Comparison of ENCODE assay signal across 10 mouse cellular contexts in the genomic region with DNA sequence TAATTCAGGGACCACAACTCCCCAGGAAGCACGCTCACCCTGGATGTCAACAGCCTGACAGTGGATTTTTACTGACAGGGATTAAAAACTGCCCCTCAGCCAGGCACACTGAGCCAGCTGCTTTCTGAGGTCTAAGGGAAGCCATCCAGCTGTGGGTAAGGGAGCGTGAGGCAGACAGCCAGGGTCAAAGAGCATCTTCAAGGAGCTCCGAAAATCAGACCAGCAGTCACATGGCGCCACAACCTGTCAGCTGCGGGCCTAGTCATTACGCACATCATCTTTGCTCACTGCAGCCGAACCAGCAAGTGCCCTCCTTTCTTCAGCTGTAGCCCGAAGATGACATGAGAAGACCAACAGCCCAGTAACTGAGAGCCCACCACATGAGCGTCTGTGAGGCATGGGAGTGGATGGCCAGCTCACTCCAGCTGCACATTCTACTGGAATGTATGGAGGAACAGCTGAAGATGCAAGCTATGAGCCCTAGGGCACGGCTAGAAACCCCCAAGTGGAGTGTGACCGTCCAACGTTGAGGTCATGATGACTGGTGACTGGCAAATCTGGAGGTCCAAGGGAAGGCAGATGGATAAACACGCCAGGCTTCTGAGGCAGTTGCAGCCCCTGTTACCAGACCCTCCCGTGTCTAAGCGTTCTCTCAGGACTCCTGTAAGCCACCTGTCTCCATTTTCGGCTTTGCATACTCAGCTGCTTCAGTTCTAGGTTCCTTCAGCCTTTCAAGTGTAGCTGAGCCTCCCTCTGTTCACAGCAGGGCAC. TPM values are rescaled to one million over a fixed set of nuclear protein-coding genes. Genes with fewer than 3 reads are reported as not detected.
A peak's percentile ranks its signal among the peaks of the same experiment; 100 is the strongest.
DNase-seq lines count a peak whose midpoint lies in the region; ATAC-seq and TF ChIP-seq lines count a peak whose summit lies in the region.
"Had no signal": no experiment of that assay in that cellular context is flagged by ENCODE, and none has a peak within 500 bp of the region (broad histone marks: within the 10 kb centered on the region; RNA-seq: fewer than 3 reads in every experiment).

No protein-coding gene starts in this region.

- H3K9ac ChIP-seq in embryonic facial prominence, embryonic 14.5 days (ENCODE audit: low read depth, low read length): no peak overlapping the region
- H3K9ac ChIP-seq in neural tube, embryonic 13.5 days: peak overlapping the region; percentile 31

- H3K9me3 ChIP-seq in embryonic facial prominence, embryonic 14.5 days (ENCODE audit: control insufficient read depth, low read length): no peaks in the 10 kb centered on the region
- no peaks in the 10 kb centered on the region for H3K9me3 ChIP-seq in neural tube, embryonic 13.5 days

- intact Hi-C loops in left cerebral cortex, adult 2 months (cut with DNase I): no loop called here

- no peak for DNase-seq in left cerebral cortex, adult 2 months (ENCODE audit: extremely low spot score in 1 of 2, low spot score in 2 of 2)
- DNase-seq in left cerebral cortex, adult 8-10 months (ENCODE audit: low spot score in 2 of 2): no peak
- DNase-seq in embryonic facial prominence, embryonic 14.5 days (ENCODE audit: low spot score): peak; percentile 77
- DNase-seq in kidney, postnatal 10 days: peak; percentile 33
- DNase-seq in adrenal gland, adult 18-20 months (ENCODE audit: low spot score in 2 of 2): no peak
- DNase-seq in right cerebral cortex, postnatal 10 days (ENCODE audit: low spot score in 2 of 2): no peak
- DNase-seq in testis, postnatal 14 days (ENCODE audit: low spot score): no peak
- DNase-seq: layer of hippocampus, postnatal 36 days had no signal

- H3K4me3 ChIP-seq in left cerebral cortex, adult 2 months: no peak overlapping the region
- H3K4me3 ChIP-seq in embryonic facial prominence, embryonic 14.5 days (ENCODE audit: low read depth, low read length): no peak overlapping the region
- no peak overlapping the region for H3K4me3 ChIP-seq in neural tube, embryonic 13.5 days

- H3K27me3 ChIP-seq in embryonic facial prominence, embryonic 14.5 days (replicated peaks; ENCODE audit: control insufficient read depth, insufficient read depth, low read length): no peaks in the 10 kb centered on the region
- peaks cover 5% of the 10 kb centered on the region; the same call in 1 of the 2 replicates for H3K27me3 ChIP-seq in neural tube, embryonic 13.5 days

- H3K27ac ChIP-seq in left cerebral cortex, adult 2 months: peak overlapping the region; percentile 65
- H3K27ac ChIP-seq in embryonic facial prominence, embryonic 14.5 days (replicated peaks; ENCODE audit: low read depth, low read length): 0 out of 2 replicates have a peak overlapping the region, but pooled peaks have one; percentile 16
- H3K27ac ChIP-seq in neural tube, embryonic 13.5 days (replicated peaks): no peak overlapping the region
- H3K27ac ChIP-seq: macrophage had no signal

- peak; percentile 37 for ATAC-seq in embryonic facial prominence, embryonic 14.5 days (ENCODE audit: low read depth)
- ATAC-seq in neural tube, embryonic 13.5 days (ENCODE audit: low read depth): no peak

- TF ChIP-seq CTCF in left cerebral cortex, adult 2 months (IDR thresholded peaks at IDR 0.05): no peak

- H3K36me3 ChIP-seq in embryonic facial prominence, embryonic 14.5 days (ENCODE audit: control insufficient read depth, insufficient read depth, low read length): no peaks in the 10 kb centered on the region
- no peaks in the 10 kb centered on the region for H3K36me3 ChIP-seq in neural tube, embryonic 13.5 days

- 23% methylated on average over 16 of the region's 16 CpGs for WGBS in embryonic facial prominence, embryonic 14.5 days
- WGBS in neural tube, embryonic 13.5 days: 49% methylated on average over 16 of the region's 16 CpGs

- H3K4me1 ChIP-seq in embryonic facial prominence, embryonic 14.5 days (ENCODE audit: control insufficient read depth, insufficient read depth, low read length): peaks cover 30% of the 10 kb centered on the region
- peaks cover 83% of the 10 kb centered on the region for H3K4me1 ChIP-seq in neural tube, embryonic 13.5 days (replicated peaks)

- H3K4me2 ChIP-seq in embryonic facial prominence, embryonic 14.5 days (ENCODE audit: low read depth, low read length): no peak overlapping the region
- no peak overlapping the region for H3K4me2 ChIP-seq in neural tube, embryonic 13.5 days

RNA-seq across cellular contexts. Expression of a gene that starts 33.1 kb away (rescaled TPM):
- total RNA-seq in left cerebral cortex, adult 2 months (2021): 10 to 100 TPM; 23.2 to 30.1 TPM
- 10 to 100 TPM; 28.9 to 31.3 (median 29.3) TPM for total RNA-seq in left cerebral cortex, adult 8-10 months (2022)
- polyA plus RNA-seq in embryonic facial prominence, embryonic 14.5 days (2014; fragmentation: Nextera tagmentation; extraction: Ambion mirVana): 5.5 and 6.9 TPM in 2 replicates
- 11.0 and 11.8 TPM in 2 replicates for polyA plus RNA-seq in neural tube, embryonic 13.5 days (2015; fragmentation: Nextera tagmentation; extraction: Ambion mirVana)
- 1 to 10 TPM; 1.1 to 2.1 TPM for total RNA-seq in adrenal gland, adult 18-20 months (2021)

Comparison
In these comparisons a context has a peak if more than half of its experiments do, and no peak if none do; other contexts are left out.
1. DNase-seq: peak in embryonic facial prominence, embryonic 14.5 days (single experiment) and kidney, postnatal 10 days (single experiment); none in left cerebral cortex, adult 2 months (0 of 2), left cerebral cortex, adult 8-10 months (0 of 2), adrenal gland, adult 18-20 months (0 of 2), right cerebral cortex, postnatal 10 days (0 of 2) and testis, postnatal 14 days (single experiment).
2. RNA of a gene that starts 33.1 kb away (total RNA-seq): 23.2 to 30.1 TPM in left cerebral cortex, adult 2 months and 28.9 to 31.3 TPM in left cerebral cortex, adult 8-10 months; 1.1 to 2.1 TPM in adrenal gland, adult 18-20 months; every median in the first group is over 4 times any median in the second.